In genomic region chr5:149007295-149007646, GRCm38 (mm10) we compare ENCODE assay signal across 8 mouse cellular contexts. TPM values are rescaled to one million over a fixed set of nuclear protein-coding genes. Genes with fewer than 3 reads are reported as not detected.
A peak's percentile ranks its signal among the peaks of the same experiment; 100 is the strongest.
DNase-seq lines count a peak whose midpoint lies in the region; ATAC-seq and TF ChIP-seq lines count a peak whose summit lies in the region.

No protein-coding gene starts in this region.

- peak overlapping the region; percentile 63 for H3K4me2 ChIP-seq in lung, postnatal 0 days (replicated peaks; ENCODE audit: low read depth, low read length)
- H3K4me2 ChIP-seq in limb, embryonic 14.5 days (replicated peaks; ENCODE audit: low read depth, low read length, severe bottlenecking): peak overlapping the region; percentile 42
- H3K4me2 ChIP-seq in stomach, embryonic 14.5 days (replicated peaks; ENCODE audit: low read depth, low read length): peak overlapping the region; percentile 52; the same call in 1 of the 2 replicates

- 25% methylated on average over 5 of the region's 5 CpGs for WGBS in lung, postnatal 0 days
- 51% methylated on average over 5 of the region's 5 CpGs for WGBS in heart, embryonic 10.5 days
- whole genome bisulfite sequencing in limb, embryonic 14.5 days: 50% methylated on average over 5 of the region's 5 CpGs
- 52% methylated on average over 5 of the region's 5 CpGs for WGBS in stomach, embryonic 14.5 days

- no peak for DNase-seq in lung, postnatal 0 days (ENCODE audit: low spot score)
- DNase-seq in lung, postnatal 36 days: no peak
- DNase-seq in heart, embryonic 10.5 days (ENCODE audit: low spot score): no peak
- DNase-seq in limb, embryonic 14.5 days (ENCODE audit: low spot score): no peak
- DNase-seq in adrenal gland, adult 18-20 months (ENCODE audit: low spot score in 2 of 2): no peak
- DNase-seq in layer of hippocampus, postnatal 36 days: no peak

- H3K9me3 ChIP-seq in lung, postnatal 0 days (ENCODE audit: low read length): no peaks in the 10 kb centered on the region
- H3K9me3 ChIP-seq in heart, embryonic 10.5 days: no peaks in the 10 kb centered on the region
- H3K9me3 ChIP-seq in limb, embryonic 14.5 days (ENCODE audit: control insufficient read depth, low read length): no peaks in the 10 kb centered on the region
- no peaks in the 10 kb centered on the region for H3K9me3 ChIP-seq in stomach, embryonic 14.5 days (ENCODE audit: control insufficient read depth, low read depth, low read length)

- H3K27ac ChIP-seq in lung, postnatal 0 days (ENCODE audit: low read length): peak overlapping the region; percentile 5; the same call in 1 of the 2 replicates
- H3K27ac ChIP-seq in heart, embryonic 10.5 days: peak overlapping the region; percentile 91
- H3K27ac ChIP-seq in limb, embryonic 14.5 days (replicated peaks; ENCODE audit: low read depth, low read length): peak overlapping the region; percentile 80; the same call in 1 of the 2 replicates
- H3K27ac ChIP-seq in stomach, embryonic 14.5 days (ENCODE audit: low read length): peak overlapping the region; percentile 75

- H3K27me3 ChIP-seq in lung, postnatal 0 days (replicated peaks; ENCODE audit: insufficient read depth, low read length): no peaks in the 10 kb centered on the region
- H3K27me3 ChIP-seq in heart, embryonic 10.5 days (ENCODE audit: insufficient read depth, poor library complexity, severe bottlenecking): no peaks in the 10 kb centered on the region
- H3K27me3 ChIP-seq in limb, embryonic 14.5 days (ENCODE audit: control insufficient read depth, insufficient read depth, low read length): no peaks in the 10 kb centered on the region
- H3K27me3 ChIP-seq in stomach, embryonic 14.5 days (ENCODE audit: control insufficient read depth, insufficient read depth, low read length): no peaks in the 10 kb centered on the region

- no peak overlapping the region for H3K4me3 ChIP-seq in lung, postnatal 0 days (ENCODE audit: low read depth, low read length)
- peak overlapping the region; percentile 45 for H3K4me3 ChIP-seq in heart, embryonic 10.5 days
- peak overlapping the region; percentile 9; the same call in 1 of the 2 replicates for H3K4me3 ChIP-seq in limb, embryonic 14.5 days (replicated peaks; ENCODE audit: low read length)
- H3K4me3 ChIP-seq in stomach, embryonic 14.5 days (ENCODE audit: low read depth, low read length): no peak overlapping the region

- TF ChIP-seq CTCF in lung, postnatal 0 days (IDR thresholded peaks at IDR 0.05): no peak

- H3K9ac ChIP-seq in lung, postnatal 0 days (replicated peaks; ENCODE audit: low read depth): no peak overlapping the region
- H3K9ac ChIP-seq in limb, embryonic 14.5 days (ENCODE audit: low read depth, low read length, severe bottlenecking): peak overlapping the region; percentile 53
- H3K9ac ChIP-seq in stomach, embryonic 14.5 days (replicated peaks; ENCODE audit: low read depth, low read length): 0 out of 2 replicates have a peak overlapping the region, but pooled peaks have one; percentile 33

- no peaks in the 10 kb centered on the region for H3K4me1 ChIP-seq in lung, postnatal 0 days (ENCODE audit: insufficient read depth, low read depth, low read length)
- peaks cover 40% of the 10 kb centered on the region for H3K4me1 ChIP-seq in heart, embryonic 10.5 days
- peaks cover 27% of the 10 kb centered on the region for H3K4me1 ChIP-seq in limb, embryonic 14.5 days (ENCODE audit: control insufficient read depth, insufficient read depth, low read length)
- peaks cover 10% of the 10 kb centered on the region; the same call in 1 of the 2 replicates for H3K4me1 ChIP-seq in stomach, embryonic 14.5 days (ENCODE audit: control insufficient read depth, insufficient read depth, low read length)

- H3K36me3 ChIP-seq in lung, postnatal 0 days (ENCODE audit: insufficient read depth, low read length): no peaks in the 10 kb centered on the region
- 0 out of 2 replicates have a peak, but pooled peaks cover 4% of the 10 kb centered on the region for H3K36me3 ChIP-seq in heart, embryonic 10.5 days
- no peaks in the 10 kb centered on the region for H3K36me3 ChIP-seq in limb, embryonic 14.5 days (ENCODE audit: control insufficient read depth, insufficient read depth, low read length)
- no peaks in the 10 kb centered on the region for H3K36me3 ChIP-seq in stomach, embryonic 14.5 days (ENCODE audit: control insufficient read depth, insufficient read depth, low read length)

- TF ChIP-seq EP300 in lung, postnatal 0 days (IDR thresholded peaks at IDR 0.05): no peak

- TF ChIP-seq POLR2A in limb, embryonic 14.5 days (IDR thresholded peaks at IDR 0.05; ENCODE audit: borderline replicate concordance, extremely low read depth, insufficient read depth, insufficient read length): no peak

- 0 out of 2 replicates have a peak, but pooled peaks have one; percentile 10 for ATAC-seq in lung, postnatal 0 days
- ATAC-seq in limb, embryonic 14.5 days (ENCODE audit: low FRiP score, low read depth): no peak
- no peak for ATAC-seq in stomach, embryonic 14.5 days (ENCODE audit: insufficient number of reproducible peaks, insufficient read depth, low FRiP score, low read depth)
- no peak for ATAC-seq in activated CD4-positive, CD25-positive, alpha-beta regulatory T cell, adult 4 months

RNA-seq across cellular contexts. Expression of gene Gm42791, which starts 12.3 kb away (rescaled TPM):
- 0.78 and 1.2 TPM in 2 replicates for polyA plus RNA-seq in lung, postnatal 0 days (2015; fragmentation: Nextera tagmentation; extraction: Ambion mirVana)
- polyA plus RNA-seq in heart, embryonic 10.5 days (2016; fragmentation: Nextera tagmentation; extraction: Ambion mirVana): 0.57 and 2.6 TPM in 2 replicates
- polyA plus RNA-seq in limb, embryonic 14.5 days (2012; rRNA removed): not detected in 2 replicates
- polyA plus RNA-seq in limb, embryonic 14.5 days (2014; fragmentation: Nextera tagmentation; extraction: Ambion mirVana): not detected in 2 replicates
- not detected in 2 replicates for polyA plus RNA-seq in stomach, embryonic 14.5 days (2014; fragmentation: Nextera tagmentation; extraction: Ambion mirVana)
- total RNA-seq in adrenal gland, adult 18-20 months (2021): 1 to 10 TPM; 3.4 to 8.0 TPM
- total RNA-seq in layer of hippocampus, postnatal 36 days (2021): 10 to 100 TPM; 24.3 to 31.6 TPM
- not detected for polyA plus RNA-seq in activated CD4-positive, CD25-positive, alpha-beta regulatory T cell, adult 4 months (2017; shearing (Covaris generic))

Comparison
In these comparisons a context has a peak if more than half of its experiments do, and no peak if none do; other contexts are left out.
1. H3K27ac ChIP-seq: peak in every context shown above with its lines; median percentile 91 in heart, embryonic 10.5 days; 80 in limb, embryonic 14.5 days; 75 in stomach, embryonic 14.5 days; 5 in lung, postnatal 0 days.
2. H3K4me3 ChIP-seq: peak in heart, embryonic 10.5 days (single experiment) and limb, embryonic 14.5 days (single experiment); none in lung, postnatal 0 days (single experiment) and stomach, embryonic 14.5 days (single experiment).
3. Peak in every context shown above with its lines, with median percentiles within 50 percentile points of each other: H3K4me2 ChIP-seq.